Mouse (Mus musculus) hindbrain, embryonic 14.5 days (tissue): Measurements from ENCODE around the gene Capn9. TPM values are rescaled to one million over a fixed set of nuclear protein-coding genes. Genes with fewer than 3 reads are reported as not detected.

Experiments used
- ATAC-seq: fragments of 200-750 bp; cut with Nextera tagmentation; 2 replicates; pipeline ENCODE4 v1.8.0; 2017; ENCODE audit warnings: moderate number of reproducible peaks, mild to moderate bottlenecking, moderate TSS enrichment, moderate library complexity; ENCODE audit not compliant: low FRiP score
- DNase-seq: peaks from one replicate; pipeline ENCODE4 v3.0.0-alpha.2; 2015; ENCODE audit warnings: low spot score
- H3K27ac ChIP-seq: fragments of 300-500 bp; sonication (generic); 2 replicates; pipeline ENCODE4 v1.5.1; 2014; ENCODE audit warnings: mild to moderate bottlenecking, moderate library complexity
- H3K27me3 ChIP-seq: fragments of 300-500 bp; sonication (generic); 2 replicates; pipeline ENCODE4 v1.6.1; 2014; ENCODE audit warnings: mild to moderate bottlenecking, low read length, mixed read lengths; ENCODE audit not compliant: control insufficient read depth, insufficient read depth
- H3K36me3 ChIP-seq: fragments of 300-500 bp; sonication (generic); replicated peaks from 2 replicates; pipeline ENCODE4 v1.6.1; 2014; ENCODE audit not compliant: control insufficient read depth, insufficient read depth
- H3K4me1 ChIP-seq: fragments of 300-500 bp; sonication (generic); replicated peaks from 2 replicates; pipeline ENCODE4 v1.6.1; 2014; ENCODE audit warnings: antibody characterized with exemption, low read length, mixed read lengths; ENCODE audit not compliant: control insufficient read depth, insufficient read depth
- H3K4me2 ChIP-seq: fragments of 300-500 bp; sonication (generic); replicated peaks from 2 replicates; pipeline ENCODE4 v1.6.1; 2014; ENCODE audit warnings: mild to moderate bottlenecking, moderate library complexity
- H3K4me3 ChIP-seq: fragments of 300-500 bp; sonication (generic); replicated peaks from 2 replicates; pipeline ENCODE4 v1.5.1; 2014; ENCODE audit warnings: mild to moderate bottlenecking, low read length
- H3K9ac ChIP-seq: fragments of 300-500 bp; sonication (generic); 2 replicates; pipeline ENCODE4 v1.6.1; 2014
- H3K9me3 ChIP-seq: fragments of 300-500 bp; sonication (generic); 2 replicates; pipeline ENCODE4 v1.6.1; 2016; ENCODE audit warnings: low read length; ENCODE audit not compliant: control insufficient read depth
- WGBS: fragments of 180-500 bp; shearing (Covaris S2); extraction: QIAGEN DNeasy Blood & Tissue Kit; methylation state at CpG from one replicate; pipeline ENCODE4 v1.1.7; 2014; 5-methylcytosine and 5-hydroxymethylcytosine counted together
- polyA plus RNA-seq: library from polyadenylated mRNA; unstranded; fragments of >200 nt; fragmentation: Nextera tagmentation; extraction: Ambion mirVana; gene quantifications from 2 replicates; pipeline ENCODE4 v1.2.1, GENCODE M21; 2014

Gene Capn9
- polyA plus RNA-seq, 1 experiment from 2014 or later, result 0.11 TPM

DNA sequence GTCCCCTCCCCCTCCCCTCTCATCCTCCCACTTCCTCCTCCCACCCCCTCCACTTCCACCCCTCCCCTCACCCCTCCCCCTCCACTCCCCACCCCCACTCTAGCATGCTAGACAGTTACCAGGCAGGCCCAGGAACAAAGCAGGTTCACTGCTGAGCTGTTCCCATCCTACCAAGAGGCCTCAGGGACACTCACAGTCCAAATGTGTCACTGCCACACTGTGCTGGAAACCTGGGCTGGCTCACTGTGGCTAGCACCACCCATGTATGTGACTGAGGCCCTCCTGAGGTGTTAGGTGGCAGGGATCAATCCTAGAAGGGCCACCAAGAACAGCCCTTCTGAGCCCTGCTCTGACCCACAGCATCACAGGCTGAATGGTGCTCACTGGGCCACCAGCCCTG, 72.4 kb downstream of the Capn9 start:
- no peak overlapping the region for H3K9ac ChIP-seq
- H3K4me2 ChIP-seq, result no peak overlapping the region
- peaks cover 7% of the 10 kb centered on the region for H3K36me3 ChIP-seq
- H3K4me3 ChIP-seq, result no peak overlapping the region
- H3K27me3 ChIP-seq, result no peaks in the 10 kb centered on the region
- H3K27ac ChIP-seq, result no peak overlapping the region
- ATAC-seq (no peak), DNase-seq (no peak)
- H3K9me3 ChIP-seq, result no peaks in the 10 kb centered on the region
- H3K4me1 ChIP-seq, result peaks cover 23% of the 10 kb centered on the region

DNA sequence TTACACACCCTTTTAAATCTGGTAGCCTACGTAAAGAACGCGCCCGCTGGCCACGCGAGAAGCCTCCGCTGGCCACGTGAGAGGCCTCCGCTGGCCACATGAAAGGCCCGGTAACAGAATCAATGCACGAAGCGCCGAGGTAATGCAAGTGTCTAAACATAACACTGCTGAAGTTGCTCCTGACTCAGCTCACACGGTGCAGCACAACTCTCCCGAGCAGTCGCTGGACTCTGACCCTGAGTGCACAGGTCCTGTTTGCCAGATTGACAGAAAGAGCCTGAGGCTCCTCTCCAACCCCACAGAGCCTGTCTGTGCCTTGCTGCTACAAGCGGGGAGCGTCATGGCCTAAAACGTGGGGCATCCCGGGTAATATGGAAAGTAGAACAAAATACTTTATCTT, 75.9 kb downstream of the Capn9 start:
- DNase-seq, result no peak
- no peak overlapping the region for H3K4me2 ChIP-seq
- H3K27me3 ChIP-seq, result no peaks in the 10 kb centered on the region
- H3K9me3 ChIP-seq, result no peaks in the 10 kb centered on the region
- H3K27ac ChIP-seq, result no peak overlapping the region
- no peak overlapping the region for H3K9ac ChIP-seq
- 91% methylated on average over 20 of the region's 20 CpGs for WGBS
- peaks cover 21% of the 10 kb centered on the region for H3K4me1 ChIP-seq
- peaks cover 14% of the 10 kb centered on the region for H3K36me3 ChIP-seq
- no peak for ATAC-seq
- no peak overlapping the region for H3K4me3 ChIP-seq

DNA sequence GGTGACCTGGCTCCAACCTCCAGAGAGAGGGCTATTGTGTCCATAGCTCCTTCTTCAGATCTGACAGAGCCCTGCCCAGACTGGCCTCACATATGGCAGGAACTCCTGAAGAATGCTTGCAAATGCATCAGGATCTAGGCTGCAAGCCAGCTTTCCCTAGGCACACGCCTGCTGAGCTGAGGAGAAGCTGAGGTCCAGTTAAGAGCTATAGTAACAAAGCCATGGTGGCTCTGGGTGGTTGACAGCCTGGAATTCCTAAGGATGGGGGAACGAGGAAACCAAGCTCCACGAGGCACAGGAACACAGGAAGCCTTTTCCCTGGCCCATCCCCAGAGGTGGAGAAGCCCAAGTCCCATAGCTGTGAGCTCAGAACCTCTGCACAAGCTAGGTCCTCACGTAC, 76.6 kb downstream of the Capn9 start:
- peaks cover 14% of the 10 kb centered on the region for H3K36me3 ChIP-seq
- H3K9ac ChIP-seq, result no peak overlapping the region
- no peak overlapping the region for H3K4me2 ChIP-seq
- no peak for ATAC-seq
- no peak overlapping the region for H3K4me3 ChIP-seq
- peaks cover 21% of the 10 kb centered on the region for H3K4me1 ChIP-seq
- 0 out of 2 replicates have a peak overlapping the region, but pooled peaks have one; percentile 57 for H3K27ac ChIP-seq
- no peaks in the 10 kb centered on the region for H3K9me3 ChIP-seq
- 34% methylated on average over 4 of the region's 4 CpGs for WGBS
- no peaks in the 10 kb centered on the region for H3K27me3 ChIP-seq
- no peak for DNase-seq

DNA sequence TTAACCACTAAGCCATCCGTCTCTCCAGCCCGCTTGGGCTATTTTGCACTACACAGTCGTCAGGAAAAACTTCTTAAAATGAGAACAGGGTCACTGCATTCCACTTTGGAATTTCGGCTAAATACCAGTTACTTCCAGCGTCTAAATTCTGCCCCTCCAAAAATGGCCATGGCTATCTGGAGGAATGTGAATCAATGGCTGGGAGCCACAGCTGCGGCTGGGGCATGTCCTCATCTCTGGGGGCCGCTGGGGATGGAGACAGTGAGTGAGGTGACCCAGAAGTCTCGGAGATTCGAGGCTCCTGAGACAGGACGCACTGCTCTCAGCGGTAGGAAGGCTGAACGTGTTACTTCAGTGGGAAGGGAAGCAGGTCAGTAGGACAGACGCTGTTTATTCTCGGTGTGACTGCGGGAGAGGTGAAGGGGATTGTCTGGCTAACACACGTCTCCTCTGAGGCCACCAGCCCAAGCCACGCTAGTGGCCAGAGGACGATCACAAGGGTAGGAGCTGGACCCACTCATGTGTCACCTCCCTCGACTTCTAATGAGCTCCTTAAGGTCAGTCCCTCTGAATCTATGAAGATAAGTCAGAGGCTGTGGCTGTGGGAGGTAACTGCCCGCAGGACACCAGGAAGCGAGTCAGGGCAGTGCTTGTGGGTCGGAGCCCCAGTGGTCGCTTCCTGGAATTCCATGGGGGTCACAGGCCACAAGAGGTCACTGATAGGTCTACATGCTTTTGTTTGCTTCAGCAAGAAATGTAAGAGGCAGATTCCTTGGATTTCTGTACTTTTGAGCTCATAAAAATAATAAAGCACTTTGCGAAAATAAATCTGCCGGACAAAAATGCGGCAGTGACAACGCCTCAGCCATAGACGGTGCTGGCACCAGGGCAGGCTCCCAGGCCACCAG, 77.9 kb downstream of the Capn9 start:
- no peak overlapping the region for H3K27ac ChIP-seq
- H3K9ac ChIP-seq, result no peak overlapping the region
- H3K36me3 ChIP-seq, result peaks cover 14% of the 10 kb centered on the region
- H3K4me1 ChIP-seq, result peaks cover 28% of the 10 kb centered on the region
- H3K27me3 ChIP-seq, result no peaks in the 10 kb centered on the region
- no peaks in the 10 kb centered on the region for H3K9me3 ChIP-seq
- H3K4me2 ChIP-seq, result no peak overlapping the region
- ATAC-seq (no peak), DNase-seq (no peak)
- WGBS, result 65% methylated on average over 28 of the region's 28 CpGs
- H3K4me3 ChIP-seq, result no peak overlapping the region

DNA sequence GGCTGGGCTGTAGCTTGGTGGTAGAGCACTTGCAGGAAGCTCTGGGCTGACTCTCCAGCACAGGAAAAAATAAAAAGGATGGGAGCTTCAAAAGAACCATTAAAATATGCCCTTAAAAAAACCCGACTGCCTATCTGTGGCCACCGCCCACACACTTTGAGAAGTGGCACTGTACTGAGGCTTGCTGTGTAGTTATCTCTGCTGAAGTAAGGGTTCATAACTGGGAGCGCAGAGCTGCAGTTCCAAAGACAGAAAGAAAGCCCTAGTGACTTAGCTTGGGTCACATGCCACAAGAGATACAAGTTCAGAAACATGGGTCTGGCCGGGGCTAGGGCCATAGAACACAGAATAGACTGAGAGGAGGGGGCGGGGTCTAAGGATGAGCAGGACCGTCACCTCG, 82.0 kb downstream of the Capn9 start:
- Histone ChIP-seq H3K4me1 (peaks cover 57% of the 10 kb centered on the region), H3K4me3 (no peak overlapping the region), H3K9me3 (no peaks in the 10 kb centered on the region), H3K27ac (peak overlapping the region; percentile 68), H3K27me3 (no peaks in the 10 kb centered on the region), H3K9ac (no peak overlapping the region), H3K4me2 (0 out of 2 replicates have a peak overlapping the region, but pooled peaks have one; percentile 9), H3K36me3 (0 out of 2 replicates have a peak, but pooled peaks cover 6% of the 10 kb centered on the region)
- DNase-seq, result no peak
- 76% methylated on average over 7 of the region's 7 CpGs for WGBS
- ATAC-seq, result no peak

DNA sequence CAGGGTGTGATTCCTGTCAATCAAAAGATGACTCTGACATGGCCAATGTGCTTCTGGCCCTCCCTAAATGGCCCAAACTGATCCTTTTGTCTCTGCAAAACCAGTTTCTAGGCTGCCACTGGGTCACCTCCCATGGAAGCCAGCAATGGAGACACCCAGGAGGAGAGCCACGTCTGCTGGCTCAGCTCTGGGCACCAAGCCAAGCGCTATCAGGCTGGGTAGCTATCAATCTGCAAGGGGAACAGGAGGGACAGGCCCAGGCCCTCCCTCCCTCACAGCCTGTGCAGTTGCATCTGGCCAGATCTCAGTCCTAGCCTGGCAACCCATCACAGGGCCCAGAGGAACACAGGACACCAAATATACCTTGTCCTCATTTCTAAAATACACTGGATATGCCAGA, 82.5 kb downstream of the Capn9 start:
- Histone ChIP-seq H3K27ac (peak overlapping the region; percentile 68), H3K27me3 (no peaks in the 10 kb centered on the region), H3K4me2 (0 out of 2 replicates have a peak overlapping the region, but pooled peaks have one; percentile 9), H3K4me3 (no peak overlapping the region), H3K9me3 (no peaks in the 10 kb centered on the region), H3K4me1 (peaks cover 57% of the 10 kb centered on the region), H3K36me3 (0 out of 2 replicates have a peak, but pooled peaks cover 6% of the 10 kb centered on the region), H3K9ac (no peak overlapping the region)
- ATAC-seq, result no peak
- 39% methylated on average over 2 of the region's 2 CpGs for WGBS
- no peak for DNase-seq

DNA sequence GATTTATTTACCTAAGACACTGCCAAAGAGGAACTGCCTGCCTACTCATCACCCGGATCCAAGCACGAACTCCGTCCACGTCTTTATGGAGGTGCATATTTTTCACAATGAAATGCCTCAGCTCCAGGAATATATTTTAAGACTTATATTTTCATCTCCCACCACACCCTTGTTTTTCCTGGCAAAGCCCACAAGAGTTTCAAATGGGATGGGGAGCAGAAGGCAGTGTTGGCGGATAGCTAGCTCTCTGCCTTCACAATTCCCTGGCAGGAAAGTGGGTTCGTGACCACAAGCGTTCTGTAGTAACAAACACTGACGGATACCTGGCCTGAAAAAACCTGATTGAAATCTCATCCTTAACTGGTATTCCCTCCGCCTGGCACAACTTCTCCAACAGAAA, 85.9 kb downstream of the Capn9 start:
- Histone ChIP-seq H3K4me3 (peak overlapping the region; percentile 66), H3K4me2 (peak overlapping the region; percentile 86), H3K9me3 (no peaks in the 10 kb centered on the region), H3K27ac (no peak overlapping the region), H3K36me3 (no peaks in the 10 kb centered on the region), H3K4me1 (peaks cover 48% of the 10 kb centered on the region), H3K27me3 (no peaks in the 10 kb centered on the region), H3K9ac (peak overlapping the region; percentile 95)
- no peak for DNase-seq
- WGBS, result 52% methylated on average over 9 of the region's 9 CpGs
- no peak for ATAC-seq

DNA sequence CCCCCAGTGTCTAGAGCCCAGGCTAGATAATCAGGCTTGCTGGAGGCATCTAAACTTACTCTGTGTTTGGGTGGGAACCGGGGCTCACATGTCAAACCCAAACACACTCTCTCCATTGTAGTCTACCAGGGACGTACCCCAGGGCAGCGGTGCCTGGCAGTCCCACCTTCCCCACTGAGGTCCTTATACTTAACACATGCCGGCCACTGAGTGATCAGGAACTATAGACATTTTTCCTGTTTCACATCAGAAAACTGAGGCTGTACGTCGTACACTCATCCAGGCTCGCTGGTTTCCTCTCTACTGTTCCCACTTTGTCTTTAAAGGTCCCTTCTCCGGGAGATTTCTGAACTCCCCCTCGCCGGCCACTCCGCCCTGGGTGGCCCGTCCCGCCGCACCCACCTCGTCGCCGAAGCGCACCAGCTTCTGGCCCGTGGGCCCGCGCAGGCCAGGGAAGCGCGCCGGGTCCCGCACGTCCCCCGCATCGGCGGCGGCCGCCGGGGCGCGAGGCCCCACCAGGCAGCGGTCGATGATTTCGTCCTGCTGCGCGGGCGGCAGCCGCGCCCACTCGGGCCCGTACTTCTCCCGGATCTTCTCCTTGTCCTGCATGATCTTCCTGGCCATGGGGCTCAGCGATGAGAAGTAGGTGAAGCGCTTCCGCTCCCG, 86.7 kb downstream of the Capn9 start:
- under 1% methylated on average over 48 of the region's 49 CpGs for WGBS
- Histone ChIP-seq H3K9ac (peak overlapping the region; percentile 95), H3K4me2 (peak overlapping the region; percentile 86), H3K36me3 (no peaks in the 10 kb centered on the region), H3K4me1 (peaks cover 47% of the 10 kb centered on the region), H3K4me3 (peak overlapping the region; percentile 66), H3K27me3 (no peaks in the 10 kb centered on the region), H3K9me3 (no peaks in the 10 kb centered on the region), H3K27ac (peak overlapping the region; percentile 87)
- ATAC-seq (peak; percentile 41; the same call in 1 of the 2 replicates), DNase-seq (no peak)

DNA sequence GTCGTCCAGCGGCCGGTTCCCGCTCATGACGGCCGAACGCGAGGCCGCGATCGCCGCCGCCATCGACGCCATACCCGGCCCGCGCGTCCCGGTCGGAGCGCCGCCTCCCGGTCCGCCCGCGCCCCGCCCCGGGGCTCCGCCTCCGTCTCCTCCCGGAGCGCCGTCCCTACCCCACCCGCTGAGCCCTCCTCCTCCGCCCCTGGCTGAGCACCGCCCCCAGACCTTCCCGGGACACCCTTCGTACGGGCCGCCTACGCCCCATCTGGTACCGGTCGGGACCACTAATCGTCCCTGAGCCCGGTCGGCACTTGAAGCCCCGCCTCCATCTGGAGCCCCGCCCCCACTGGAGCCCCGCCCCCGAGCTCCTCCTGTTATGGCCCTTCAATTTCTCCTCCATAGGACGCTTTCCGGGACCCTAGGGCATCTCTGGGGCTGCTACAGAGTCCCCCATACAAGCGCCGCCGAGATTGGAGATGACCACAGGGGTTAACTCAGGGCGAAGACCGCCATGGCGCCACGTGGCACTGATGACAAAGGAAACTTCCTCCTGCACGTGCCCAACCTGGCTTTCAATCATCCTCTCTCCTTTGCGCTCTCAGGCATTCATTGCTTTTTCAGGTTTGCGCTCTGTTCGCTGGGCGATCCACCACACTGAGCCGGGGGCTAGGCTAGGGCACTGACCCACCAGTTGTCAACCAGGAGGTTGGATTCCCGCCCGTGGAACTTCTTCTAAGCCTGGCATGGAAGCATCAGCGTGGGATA, 87.4 kb downstream of the Capn9 start, which contains the start of gene 2310022B05Rik:
Gene 2310022B05Rik, minus strand, starts transcription at position 258 of the 762 bp plus-strand sequence.
- peak; percentile 90 for ATAC-seq
- no peaks in the 10 kb centered on the region for H3K9me3 ChIP-seq
- H3K4me2 ChIP-seq, result peak within 1 kb of the TSS; percentile 86
- peaks cover 40% of the 10 kb centered on the region for H3K4me1 ChIP-seq
- peak within 1 kb of the TSS; percentile 66 for H3K4me3 ChIP-seq
- peak; percentile 77 for DNase-seq
- peak within 1 kb of the TSS; percentile 95 for H3K9ac ChIP-seq
- H3K27me3 ChIP-seq, result no peaks in the 10 kb centered on the region
- H3K27ac ChIP-seq, result peak within 1 kb of the TSS; percentile 87
- under 1% methylated on average over 59 of the region's 69 CpGs for WGBS
- H3K36me3 ChIP-seq, result no peaks in the 10 kb centered on the region
